ENCODE assay signal across 8 mouse cellular contexts in genomic region chr13:76055391-76056232, GRCm38 (mm10). TPM values are rescaled to one million over a fixed set of nuclear protein-coding genes. Genes with fewer than 3 reads are reported as not detected.
DNase-seq lines count a peak whose midpoint lies in the region; ATAC-seq and TF ChIP-seq lines count a peak whose summit lies in the region.

No protein-coding gene starts in this region.

- no peak for TF ChIP-seq CTCF in kidney, postnatal 0 days (IDR thresholded peaks at IDR 0.05; ENCODE audit: low read depth)

- H3K79me2 ChIP-seq in myocyte (ENCODE audit: control insufficient read depth, insufficient read depth): no peaks in the 10 kb centered on the region

- TF ChIP-seq POLR2A in myocyte (IDR thresholded peaks at IDR 0.05; ENCODE audit: insufficient read length, low read depth): no peak

- no peaks in the 10 kb centered on the region for H3K9me3 ChIP-seq in embryonic facial prominence, embryonic 10.5 days
- H3K9me3 ChIP-seq in heart, embryonic 14.5 days (ENCODE audit: control insufficient read depth, low read length): 0 out of 2 replicates have a peak, but pooled peaks cover 7% of the 10 kb centered on the region
- no peaks in the 10 kb centered on the region for H3K9me3 ChIP-seq in kidney, postnatal 0 days (replicated peaks; ENCODE audit: low read length)
- no peaks in the 10 kb centered on the region for H3K9me3 ChIP-seq in liver, embryonic 11.5 days (ENCODE audit: control insufficient read depth, low read length)
- no peaks in the 10 kb centered on the region for H3K9me3 ChIP-seq in stomach, embryonic 16.5 days (replicated peaks; ENCODE audit: control insufficient read depth, low read length)

- H3K27me3 ChIP-seq in embryonic facial prominence, embryonic 10.5 days (replicated peaks; ENCODE audit: low read depth, poor library complexity, severe bottlenecking): peaks cover 59% of the 10 kb centered on the region
- H3K27me3 ChIP-seq in heart, embryonic 14.5 days (ENCODE audit: control insufficient read depth, insufficient read depth, low read length): peaks cover 47% of the 10 kb centered on the region
- H3K27me3 ChIP-seq in kidney, postnatal 0 days (ENCODE audit: insufficient read depth, low read length): peaks cover 14% of the 10 kb centered on the region
- peaks cover 28% of the 10 kb centered on the region for H3K27me3 ChIP-seq in liver, embryonic 11.5 days (replicated peaks; ENCODE audit: control insufficient read depth, insufficient read depth, low read length)
- peaks cover 14% of the 10 kb centered on the region for H3K27me3 ChIP-seq in myocyte (ENCODE audit: control insufficient read depth, insufficient read depth, insufficient read length)
- peaks cover 41% of the 10 kb centered on the region for H3K27me3 ChIP-seq in stomach, embryonic 16.5 days (ENCODE audit: control insufficient read depth, insufficient read depth, low read length)

- H3K9ac ChIP-seq in heart, embryonic 14.5 days (ENCODE audit: low read length): peak overlapping the region; percentile 57
- peak overlapping the region; percentile 25; the same call in 1 of the 2 replicates for H3K9ac ChIP-seq in kidney, postnatal 0 days (ENCODE audit: low read depth, low read length)
- peak overlapping the region; percentile 59 for H3K9ac ChIP-seq in liver, embryonic 11.5 days (ENCODE audit: low read depth, low read length)
- peak overlapping the region; percentile 56 for H3K9ac ChIP-seq in stomach, embryonic 16.5 days (ENCODE audit: low read length)

- peaks cover 18% of the 10 kb centered on the region for H3K4me1 ChIP-seq in embryonic facial prominence, embryonic 10.5 days
- H3K4me1 ChIP-seq in heart, embryonic 14.5 days (ENCODE audit: control insufficient read depth in 2 of 2, insufficient read depth in 2 of 2, low read length in 2 of 2): peaks cover 5 to 14% of the 10 kb centered on the region in 2 experiments; a peak in 3 of 4 replicates
- H3K4me1 ChIP-seq in kidney, postnatal 0 days (replicated peaks; ENCODE audit: insufficient read depth, low read length): 0 out of 2 replicates have a peak, but pooled peaks cover 12% of the 10 kb centered on the region
- peaks cover 14% of the 10 kb centered on the region for H3K4me1 ChIP-seq in liver, embryonic 11.5 days (replicated peaks; ENCODE audit: control insufficient read depth, insufficient read depth, low read length)
- H3K4me1 ChIP-seq in stomach, embryonic 16.5 days (ENCODE audit: control insufficient read depth, insufficient read depth, low read length): peaks cover 13% of the 10 kb centered on the region

- H3ac ChIP-seq in myocyte (ENCODE audit: control insufficient read depth, insufficient read length): no peak overlapping the region

- H3K4me2 ChIP-seq in heart, embryonic 14.5 days (ENCODE audit: low read length): peak overlapping the region; percentile 98
- peak overlapping the region; percentile 92 for H3K4me2 ChIP-seq in kidney, postnatal 0 days (ENCODE audit: low read length)
- H3K4me2 ChIP-seq in liver, embryonic 11.5 days: peak overlapping the region; percentile 99
- H3K4me2 ChIP-seq in myocyte (ENCODE audit: low read depth): peak overlapping the region; percentile 58
- H3K4me2 ChIP-seq in stomach, embryonic 16.5 days (ENCODE audit: low read depth, low read length): peak overlapping the region; percentile 93

- under 1% methylated on average over 59 of the region's 59 CpGs for WGBS in embryonic facial prominence, embryonic 10.5 days
- WGBS in heart, embryonic 14.5 days: under 1% methylated on average over 58 of the region's 59 CpGs
- WGBS in kidney, postnatal 0 days: 2% methylated on average over 57 of the region's 59 CpGs
- WGBS in liver, embryonic 11.5 days: under 1% methylated on average over 58 of the region's 59 CpGs
- WGBS in stomach, embryonic 16.5 days: 1% methylated on average over 57 of the region's 59 CpGs

- H3K4me3 ChIP-seq in embryonic facial prominence, embryonic 10.5 days: peak overlapping the region; percentile 66
- H3K4me3 ChIP-seq in heart, embryonic 14.5 days (ENCODE audit: control insufficient read depth in 1 of 2, insufficient read depth in 1 of 2, low read depth in 1 of 2, low read length in 2 of 2): peak overlapping the region; percentile 39 to 54
- H3K4me3 ChIP-seq in kidney, postnatal 0 days (replicated peaks; ENCODE audit: low read depth, low read length): peak overlapping the region; percentile 48
- peak overlapping the region; percentile 64 for H3K4me3 ChIP-seq in liver, embryonic 11.5 days (ENCODE audit: low read depth, low read length)
- no peak overlapping the region for H3K4me3 ChIP-seq in myocyte
- peak overlapping the region; percentile 54 for H3K4me3 ChIP-seq in stomach, embryonic 16.5 days (replicated peaks; ENCODE audit: low read length)

- peak overlapping the region; percentile 65 for H3K27ac ChIP-seq in embryonic facial prominence, embryonic 10.5 days (replicated peaks)
- no peak overlapping the region for H3K27ac ChIP-seq in heart, embryonic 14.5 days (replicated peaks in 1 of 2; ENCODE audit: control insufficient read depth in 1 of 2, insufficient read depth in 1 of 2, low read depth in 2 of 2, low read length in 2 of 2)
- H3K27ac ChIP-seq in kidney, postnatal 0 days: no peak overlapping the region
- peak overlapping the region; percentile 60 for H3K27ac ChIP-seq in liver, embryonic 11.5 days (ENCODE audit: low read depth, low read length)
- no peak overlapping the region for H3K27ac ChIP-seq in stomach, embryonic 16.5 days (ENCODE audit: low read length)

- peak; percentile 45; the same call in 1 of the 2 replicates for ATAC-seq in heart, embryonic 14.5 days (ENCODE audit: insufficient number of reproducible peaks, insufficient read depth, low FRiP score, low read depth)
- peak; percentile 56; the same call in 1 of the 2 replicates for ATAC-seq in kidney, postnatal 0 days (replicated peaks; ENCODE audit: low FRiP score, low read depth)
- peak; percentile 93 for ATAC-seq in liver, embryonic 11.5 days (replicated peaks; ENCODE audit: low FRiP score)
- ATAC-seq in stomach, embryonic 16.5 days (ENCODE audit: insufficient read depth, low FRiP score): peak; percentile 75

- DNase-seq in ovary, postnatal 36 days (ENCODE audit: low spot score): peak; percentile 19
- DNase-seq in ovary, postnatal 10 days (ENCODE audit: low spot score): no peak
- DNase-seq in embryonic facial prominence, embryonic 10.5 days (ENCODE audit: low spot score): peak; percentile 62
- peak; percentile 62 for DNase-seq in kidney, postnatal 0 days (ENCODE audit: low spot score)
- peak; percentile 81 for DNase-seq in liver, embryonic 11.5 days (ENCODE audit: low spot score)

- H3K36me3 ChIP-seq in embryonic facial prominence, embryonic 10.5 days (replicated peaks): no peaks in the 10 kb centered on the region
- H3K36me3 ChIP-seq in heart, embryonic 14.5 days (ENCODE audit: control insufficient read depth, insufficient read depth, low read length): no peaks in the 10 kb centered on the region
- no peaks in the 10 kb centered on the region for H3K36me3 ChIP-seq in kidney, postnatal 0 days (ENCODE audit: insufficient read depth, low read length)
- H3K36me3 ChIP-seq in liver, embryonic 11.5 days (ENCODE audit: control insufficient read depth, insufficient read depth, low read length): no peaks in the 10 kb centered on the region
- no peaks in the 10 kb centered on the region for H3K36me3 ChIP-seq in myocyte (ENCODE audit: control insufficient read depth, insufficient read depth)
- no peaks in the 10 kb centered on the region for H3K36me3 ChIP-seq in stomach, embryonic 16.5 days (ENCODE audit: control insufficient read depth, insufficient read depth, low read length)

TF ChIP-seq in myocyte, 11 proteins besides CTCF, POLR2A, EP300 and RAD21:
- TF ChIP-seq CEBPB (IDR thresholded peaks at IDR 0.05; ENCODE audit: insufficient read depth, poor library complexity, severe bottlenecking): no peak

RNA-seq across cellular contexts. Expression of gene Gpr150, which starts 1.2 kb away (rescaled TPM):
- 0.40 and 0.49 TPM in 2 replicates for polyA plus RNA-seq in embryonic facial prominence, embryonic 10.5 days (2016; fragmentation: Nextera tagmentation; extraction: Ambion mirVana)
- polyA plus RNA-seq in heart, embryonic 14.5 days (2014; fragmentation: Nextera tagmentation; extraction: Ambion mirVana): not detected in 2 replicates
- polyA plus RNA-seq in kidney, postnatal 0 days (2015; fragmentation: Nextera tagmentation; extraction: Ambion mirVana): 0.31 and 0.50 TPM in 2 replicates
- polyA plus RNA-seq in liver, embryonic 11.5 days (2014; fragmentation: Nextera tagmentation; extraction: Ambion mirVana): 2.9 and 3.6 TPM in 2 replicates
- polyA plus RNA-seq in myocyte (2012; fragmentation: generic; extraction: Trizol): not detected
- polyA plus RNA-seq in stomach, embryonic 16.5 days (2015; fragmentation: Nextera tagmentation; extraction: Ambion mirVana): 0.12 and 0.47 TPM in 2 replicates

RNA-seq across cellular contexts. Expression of gene Rfesd, which starts 37.1 kb away (rescaled TPM):
- 24.1 and 26.2 TPM in 2 replicates for polyA plus RNA-seq in embryonic facial prominence, embryonic 10.5 days (2016; fragmentation: Nextera tagmentation; extraction: Ambion mirVana)
- polyA plus RNA-seq in heart, embryonic 14.5 days (2014; fragmentation: Nextera tagmentation; extraction: Ambion mirVana): 15.3 and 15.8 TPM in 2 replicates
- polyA plus RNA-seq in kidney, postnatal 0 days (2015; fragmentation: Nextera tagmentation; extraction: Ambion mirVana): 24.6 and 24.8 TPM in 2 replicates
- polyA plus RNA-seq in liver, embryonic 11.5 days (2014; fragmentation: Nextera tagmentation; extraction: Ambion mirVana): 183 and 193 TPM in 2 replicates
- 5.4 TPM for polyA plus RNA-seq in myocyte (2012; fragmentation: generic; extraction: Trizol)
- 19.8 and 23.5 TPM in 2 replicates for polyA plus RNA-seq in stomach, embryonic 16.5 days (2015; fragmentation: Nextera tagmentation; extraction: Ambion mirVana)

RNA-seq across cellular contexts. Expression of gene Arsk, which starts 42.8 kb away (rescaled TPM):
- polyA plus RNA-seq in embryonic facial prominence, embryonic 10.5 days (2016; fragmentation: Nextera tagmentation; extraction: Ambion mirVana): 4.6 and 5.3 TPM in 2 replicates
- 3.5 and 3.7 TPM in 2 replicates for polyA plus RNA-seq in heart, embryonic 14.5 days (2014; fragmentation: Nextera tagmentation; extraction: Ambion mirVana)
- polyA plus RNA-seq in kidney, postnatal 0 days (2015; fragmentation: Nextera tagmentation; extraction: Ambion mirVana): 11.6 and 12.1 TPM in 2 replicates
- polyA plus RNA-seq in liver, embryonic 11.5 days (2014; fragmentation: Nextera tagmentation; extraction: Ambion mirVana): 5.0 and 5.1 TPM in 2 replicates
- polyA plus RNA-seq in myocyte (2012; fragmentation: generic; extraction: Trizol): 2.4 TPM
- 7.5 and 8.2 TPM in 2 replicates for polyA plus RNA-seq in stomach, embryonic 16.5 days (2015; fragmentation: Nextera tagmentation; extraction: Ambion mirVana)

RNA-seq across cellular contexts. Expression of gene Ttc37, which starts 42.9 kb away (rescaled TPM):
- polyA plus RNA-seq in embryonic facial prominence, embryonic 10.5 days (2016; fragmentation: Nextera tagmentation; extraction: Ambion mirVana): 16.0 and 17.0 TPM in 2 replicates
- 9.9 and 11.5 TPM in 2 replicates for polyA plus RNA-seq in heart, embryonic 14.5 days (2014; fragmentation: Nextera tagmentation; extraction: Ambion mirVana)
- polyA plus RNA-seq in kidney, postnatal 0 days (2015; fragmentation: Nextera tagmentation; extraction: Ambion mirVana): 9.2 and 9.4 TPM in 2 replicates
- 12.5 and 15.1 TPM in 2 replicates for polyA plus RNA-seq in liver, embryonic 11.5 days (2014; fragmentation: Nextera tagmentation; extraction: Ambion mirVana)
- 3.9 TPM for polyA plus RNA-seq in myocyte (2012; fragmentation: generic; extraction: Trizol)
- 14.6 and 16.0 TPM in 2 replicates for polyA plus RNA-seq in stomach, embryonic 16.5 days (2015; fragmentation: Nextera tagmentation; extraction: Ambion mirVana)

Comparison
In these comparisons a context has a peak if more than half of its experiments do, and no peak if none do; other contexts are left out.
1. H3K27ac ChIP-seq: peak in embryonic facial prominence, embryonic 10.5 days (single experiment) and liver, embryonic 11.5 days (single experiment); none in heart, embryonic 14.5 days (0 of 2), kidney, postnatal 0 days (single experiment) and stomach, embryonic 16.5 days (single experiment).
2. Peak in every context shown above with its lines, with median percentiles within 50 percentile points of each other: ATAC-seq, H3K4me2 ChIP-seq and H3K9ac ChIP-seq.